Mouse (Mus musculus) limb, embryonic 10.5 days (tissue): Measurements from ENCODE around the gene 4930550C14Rik. TPM values are rescaled to one million over a fixed set of nuclear protein-coding genes. Genes with fewer than 3 reads are reported as not detected.

Source experiments
- DNase-seq: peaks from one replicate; pipeline ENCODE4 v3.0.0-alpha.2; 2017; ENCODE audit warnings: low spot score
- H3K27ac ChIP-seq: fragments of 300-500 bp; sonication (generic); 2 replicates; pipeline ENCODE4 v1.5.1; 2016; ENCODE audit warnings: mild to moderate bottlenecking
- H3K27me3 ChIP-seq: fragments of 300-500 bp; sonication (generic); 2 replicates; pipeline ENCODE4 v1.6.1; 2016; ENCODE audit warnings: low read depth, mild to moderate bottlenecking; ENCODE audit not compliant: poor library complexity, severe bottlenecking
- H3K36me3 ChIP-seq: fragments of 300-500 bp; sonication (generic); 2 replicates; pipeline ENCODE4 v1.6.1; 2016; ENCODE audit warnings: mild to moderate bottlenecking, moderate library complexity
- H3K4me1 ChIP-seq: fragments of 300-500 bp; sonication (generic); 2 replicates; pipeline ENCODE4 v1.6.1; 2016
- H3K4me3 ChIP-seq: fragments of 300-500 bp; sonication (generic); 2 replicates; pipeline ENCODE4 v1.5.1; 2016; ENCODE audit warnings: mild to moderate bottlenecking, moderate library complexity
- H3K9me3 ChIP-seq: fragments of 300-500 bp; sonication (generic); replicated peaks from 2 replicates; pipeline ENCODE4 v1.6.1; 2016; ENCODE audit warnings: mild to moderate bottlenecking
- WGBS: fragments of 180-500 bp; shearing (Covaris S2); methylation state at CpG from one replicate; pipeline ENCODE4 v1.1.7; 2016; 5-methylcytosine and 5-hydroxymethylcytosine counted together
- microRNA-seq: library from miRNA; unstranded; fragments of <30 nt; microRNA quantifications from one replicate; pipeline ENCODE4, GENCODE M21; 2017
- polyA plus RNA-seq: library from polyadenylated mRNA; unstranded; fragments of >200 nt; fragmentation: Nextera tagmentation; extraction: Ambion mirVana; gene quantifications from 2 replicates; pipeline ENCODE4 v1.2.1, GENCODE M21; 2016

4930550C14Rik gene
- polyA plus RNA-seq, 1 experiment from 2014 or later = 0.63 TPM

DNA sequence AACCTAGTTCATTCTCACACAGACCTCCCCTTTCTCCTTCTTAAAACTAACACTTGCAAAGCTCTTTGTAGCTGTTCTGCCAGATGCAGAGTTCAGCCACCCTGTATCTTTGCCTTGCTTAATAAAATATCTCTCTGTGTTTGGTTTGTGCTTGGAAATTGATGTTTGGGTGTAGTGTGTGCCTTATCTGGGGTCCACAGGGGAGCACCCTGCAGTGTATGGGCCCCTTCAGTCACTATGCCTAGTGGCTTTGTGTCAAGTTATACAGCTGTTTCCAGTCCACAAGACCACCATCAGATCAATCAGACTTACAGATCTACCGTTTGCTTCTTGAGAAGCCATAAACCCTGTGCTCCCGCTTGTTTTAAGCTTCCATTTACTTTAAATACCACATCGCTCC lies 7.3 kb downstream of the 4930550C14Rik start:
- Histone ChIP-seq H3K4me1 (peaks cover 10% of the 10 kb centered on the region), H3K27ac (no peak overlapping the region), H3K27me3 (no peaks in the 10 kb centered on the region), H3K4me3 (no peak overlapping the region), H3K9me3 (no peaks in the 10 kb centered on the region), H3K36me3 (no peaks in the 10 kb centered on the region)
- no peak for DNase-seq
- 79% methylated on average over 3 of the region's 3 CpGs for WGBS

DNA sequence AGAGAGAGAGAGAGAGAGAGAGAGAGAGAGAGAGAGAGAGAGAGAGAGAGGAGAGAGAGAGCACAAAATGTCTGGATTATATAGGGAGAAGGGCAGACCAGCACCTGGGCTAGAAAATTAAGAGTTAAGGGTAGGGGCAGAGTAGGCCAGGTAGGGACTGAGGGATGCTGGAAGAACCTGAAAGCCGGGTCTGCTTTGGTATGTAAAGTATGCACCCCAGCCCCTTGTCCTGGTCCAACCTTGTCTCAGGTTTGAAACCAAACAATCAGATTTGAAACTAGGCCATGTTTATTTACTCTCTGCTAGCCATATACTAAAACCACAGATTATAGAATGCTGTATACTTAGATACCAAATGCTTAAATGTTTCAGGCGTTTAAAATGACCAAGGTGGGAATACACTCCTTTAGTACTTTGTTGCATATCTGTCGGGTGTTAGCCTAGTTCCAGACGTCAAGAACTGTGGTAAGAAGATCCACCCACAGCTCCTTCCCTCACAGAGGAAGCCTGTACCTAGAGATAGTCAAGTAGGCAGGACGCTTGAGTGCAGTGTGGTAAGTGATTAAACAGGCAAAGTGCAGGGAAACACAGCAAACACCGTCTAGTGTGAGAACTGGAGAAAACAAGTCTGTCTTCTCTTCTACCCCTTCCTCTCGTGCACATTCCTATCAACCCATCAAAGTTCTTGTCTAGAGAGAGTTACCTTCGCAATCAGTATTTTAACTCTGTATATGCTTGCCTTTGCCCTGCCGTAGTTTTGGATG lies 20.2 kb downstream of the 4930550C14Rik start:
- Histone ChIP-seq H3K27me3 (no peaks in the 10 kb centered on the region), H3K9me3 (no peaks in the 10 kb centered on the region; the same call in 1 of the 2 replicates), H3K4me1 (no peaks in the 10 kb centered on the region), H3K4me3 (no peak overlapping the region), H3K36me3 (no peaks in the 10 kb centered on the region), H3K27ac (no peak overlapping the region)
- 70% methylated on average over 9 of the region's 9 CpGs for WGBS
- no peak for DNase-seq

DNA sequence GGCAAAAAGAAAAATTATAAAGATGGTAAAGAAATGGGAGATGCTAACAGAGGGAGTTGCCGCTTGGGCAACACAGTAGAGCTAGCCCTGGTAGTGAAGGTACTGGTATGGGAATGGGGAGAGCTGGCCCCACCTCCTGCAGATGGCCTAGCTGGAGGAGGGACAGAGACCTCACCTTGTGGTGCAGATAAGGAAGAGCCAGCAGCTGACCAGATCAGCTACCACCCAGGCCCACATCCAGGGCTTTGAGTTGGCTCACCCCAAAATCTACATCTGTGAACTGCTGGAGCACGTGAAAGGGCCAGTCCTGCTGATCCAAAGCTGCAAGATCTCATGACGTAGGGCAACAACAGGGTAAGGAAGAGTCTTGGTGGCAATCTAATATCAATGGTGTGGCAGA lies 24.6 kb downstream of the 4930550C14Rik start:
- Histone ChIP-seq H3K27me3 (no peaks in the 10 kb centered on the region), H3K27ac (no peak overlapping the region), H3K36me3 (no peaks in the 10 kb centered on the region), H3K4me1 (no peaks in the 10 kb centered on the region), H3K9me3 (no peaks in the 10 kb centered on the region), H3K4me3 (no peak overlapping the region)
- DNase-seq = no peak
- 89% methylated on average over 3 of the region's 3 CpGs for WGBS

DNA sequence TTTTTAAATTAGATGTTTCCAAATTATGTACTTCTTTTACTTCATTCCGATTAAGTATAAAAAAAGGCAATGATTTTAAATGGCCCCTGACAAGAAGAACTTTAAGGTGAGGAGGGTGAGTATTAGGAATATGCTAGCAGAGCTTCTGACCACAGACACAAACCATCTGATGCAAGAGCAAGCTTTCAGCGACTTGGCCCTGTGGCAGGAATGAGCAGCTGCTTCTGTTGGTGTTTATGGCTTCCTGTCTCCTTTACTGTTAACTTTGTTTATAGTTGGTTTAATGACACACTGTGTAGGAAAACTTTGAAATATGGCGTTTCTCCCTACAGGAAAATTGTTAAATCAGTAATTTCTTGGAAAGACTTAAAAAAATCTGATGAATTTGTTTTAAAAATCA lies 25.5 kb downstream of the 4930550C14Rik start:
- Histone ChIP-seq H3K27ac (no peak overlapping the region), H3K27me3 (no peaks in the 10 kb centered on the region), H3K4me3 (no peak overlapping the region), H3K9me3 (no peaks in the 10 kb centered on the region), H3K4me1 (no peaks in the 10 kb centered on the region), H3K36me3 (no peaks in the 10 kb centered on the region)
- 62% methylated on average over 3 of the region's 3 CpGs for WGBS
- DNase-seq = no peak

DNA sequence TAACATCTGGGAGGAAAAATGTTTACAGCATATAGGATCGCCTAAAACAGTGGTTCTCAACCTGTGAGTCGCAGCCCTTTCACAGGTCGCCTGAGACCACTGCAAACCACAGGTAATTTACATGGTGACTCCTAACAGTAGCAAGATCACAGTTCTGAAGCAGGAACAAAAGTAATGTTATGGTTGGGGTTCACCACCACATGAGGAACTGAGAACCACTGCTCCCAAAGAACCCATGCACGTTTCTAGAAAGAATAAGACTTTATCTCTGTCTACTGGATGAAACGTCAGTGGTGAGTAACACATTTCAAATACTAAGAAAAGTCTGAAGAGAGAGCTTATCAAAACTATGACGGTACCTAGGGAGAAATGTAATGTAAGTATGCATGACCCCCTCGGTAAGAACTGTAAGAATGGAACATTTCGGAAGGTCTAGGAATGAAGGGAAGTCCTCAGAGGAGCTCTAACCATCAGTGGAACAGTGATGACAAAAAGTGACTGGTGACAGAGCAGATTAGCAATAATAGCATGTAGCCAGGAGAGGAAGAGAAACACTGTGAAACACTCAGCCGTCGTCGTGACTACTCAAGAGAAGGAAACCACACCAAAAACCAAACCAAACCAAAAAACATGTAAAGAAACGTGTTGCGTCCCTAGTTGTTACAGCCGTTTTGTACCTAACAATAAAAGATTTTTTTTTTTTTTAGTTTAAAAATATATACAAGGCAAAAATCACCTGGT lies 33.9 kb downstream of the 4930550C14Rik start:
- H3K36me3 ChIP-seq = peaks cover 31% of the 10 kb centered on the region
- no peaks in the 10 kb centered on the region for H3K27me3 ChIP-seq
- DNase-seq = no peak
- no peak overlapping the region for H3K4me3 ChIP-seq
- no peaks in the 10 kb centered on the region for H3K9me3 ChIP-seq
- H3K27ac ChIP-seq = no peak overlapping the region
- no peaks in the 10 kb centered on the region for H3K4me1 ChIP-seq
- WGBS = 93% methylated on average over 14 of the region's 14 CpGs

DNA sequence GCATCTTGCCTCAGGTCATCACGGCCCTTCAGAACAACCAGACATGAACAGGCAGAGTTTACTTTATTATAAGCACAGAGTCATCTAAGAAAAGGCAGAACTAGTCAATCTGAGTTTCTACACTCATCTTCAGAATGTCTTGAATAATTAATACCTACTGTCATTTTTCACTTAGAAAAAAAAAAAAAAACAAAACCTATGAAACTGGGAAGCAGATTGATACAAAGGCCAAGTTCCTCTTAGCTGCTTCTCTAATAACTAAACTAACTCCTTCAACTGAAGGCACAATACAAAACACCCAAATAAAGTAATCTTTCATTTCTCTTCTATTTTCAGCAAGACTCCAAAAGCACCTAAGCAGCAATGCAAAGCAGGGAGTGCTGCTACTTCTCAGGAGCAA lies 48.5 kb downstream of the 4930550C14Rik start:
- H3K4me1 ChIP-seq = no peaks in the 10 kb centered on the region
- no peak overlapping the region for H3K27ac ChIP-seq
- no peaks in the 10 kb centered on the region for H3K9me3 ChIP-seq
- peaks cover 75% of the 10 kb centered on the region for H3K36me3 ChIP-seq
- H3K4me3 ChIP-seq = no peak overlapping the region
- 95% methylated on average over 1 of the region's 1 CpGs for WGBS
- no peaks in the 10 kb centered on the region for H3K27me3 ChIP-seq
- no peak for DNase-seq

DNA sequence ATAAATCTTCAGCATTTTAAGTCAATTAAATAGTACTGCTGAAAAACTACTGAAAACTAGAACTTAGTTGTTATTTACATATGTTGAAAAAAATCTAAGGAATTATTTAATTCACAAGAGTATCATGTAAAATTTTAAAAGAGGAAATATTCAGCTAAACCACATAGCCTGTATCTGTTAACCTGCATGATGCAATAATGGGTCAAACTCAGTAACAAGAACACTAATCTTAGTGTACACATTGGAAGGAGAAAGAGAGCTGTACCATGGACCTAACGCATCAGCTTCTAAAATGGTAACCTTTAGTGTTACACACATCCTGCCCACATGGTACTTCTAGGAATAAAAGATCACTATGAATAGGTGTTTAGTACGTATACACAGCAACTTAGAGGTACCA lies 49.9 kb downstream of the 4930550C14Rik start:
- Histone ChIP-seq H3K4me1 (no peaks in the 10 kb centered on the region), H3K9me3 (no peaks in the 10 kb centered on the region), H3K27me3 (no peaks in the 10 kb centered on the region), H3K27ac (no peak overlapping the region), H3K36me3 (peaks cover 77% of the 10 kb centered on the region), H3K4me3 (no peak overlapping the region)
- no peak for DNase-seq
- 94% methylated on average over 2 of the region's 2 CpGs for WGBS

DNA sequence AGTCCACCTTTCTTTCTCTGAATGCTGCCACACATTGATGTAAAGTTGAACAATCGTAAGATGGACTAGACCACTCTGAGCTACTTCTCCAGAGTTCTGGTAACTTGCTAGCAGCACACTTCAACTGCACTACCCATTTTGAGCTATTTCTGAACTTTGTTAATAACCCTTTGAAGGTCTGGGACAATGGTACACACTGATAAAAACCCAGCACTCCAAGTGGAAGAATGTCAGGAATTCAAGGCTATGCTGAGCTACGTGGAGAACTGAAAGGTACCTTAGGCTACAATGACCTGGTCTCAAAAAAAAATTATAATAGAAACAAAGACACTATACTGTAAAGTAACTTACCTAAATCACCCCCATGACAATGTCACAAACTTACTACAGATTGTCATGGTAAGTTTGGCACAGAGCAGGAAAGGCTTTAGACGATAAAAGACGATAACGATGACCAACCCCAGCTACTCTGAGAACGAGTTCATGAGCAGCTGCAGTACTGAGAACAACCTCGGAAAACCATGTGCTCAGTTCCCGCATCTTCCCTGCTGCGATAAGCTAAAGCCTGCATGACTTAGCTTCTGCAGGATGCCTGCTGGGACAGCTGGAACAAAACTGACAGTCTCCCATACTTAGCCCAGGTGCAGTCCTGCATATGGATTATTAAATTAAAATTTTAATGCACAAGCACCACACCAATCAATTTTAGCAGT lies 70.8 kb downstream of the 4930550C14Rik start:
- Histone ChIP-seq H3K9me3 (no peaks in the 10 kb centered on the region), H3K27ac (no peak overlapping the region), H3K36me3 (peaks cover 47% of the 10 kb centered on the region), H3K4me1 (no peaks in the 10 kb centered on the region), H3K4me3 (no peak overlapping the region), H3K27me3 (no peaks in the 10 kb centered on the region)
- DNase-seq = no peak
- 93% methylated on average over 9 of the region's 9 CpGs for WGBS

Small RNA genes lying within 50 kb of the gene (microRNA-seq; reads per million reads assigned to microRNA genes)
- not detected for gene Mir130c

Other genes with a start within 250 kb of the 4930550C14Rik start
- gene Ddx10, start 154.3 kb upstream of the 4930550C14Rik start, polyA plus RNA-seq = 29.2 and 32.2 TPM in 2 replicates
- gene Exph5, start 100.7 kb upstream of the 4930550C14Rik start, polyA plus RNA-seq = 0.83 and 1.2 TPM in 2 replicates
- gene Kdelc2, start 18.3 kb upstream of the 4930550C14Rik start, polyA plus RNA-seq = 9.3 and 10.3 TPM in 2 replicates
- 14.3 and 18.3 TPM in 2 replicates for gene Atm, start 134.4 kb downstream of the 4930550C14Rik start, polyA plus RNA-seq
- gene Npat, start 134.7 kb downstream of the 4930550C14Rik start, polyA plus RNA-seq = 18.8 and 22.0 TPM in 2 replicates
- gene Acat1, start 208.1 kb downstream of the 4930550C14Rik start, polyA plus RNA-seq = 26.2 and 36.9 TPM in 2 replicates